Mouse (Mus musculus): ENCODE results near the gene Trappc10.

The Trappc10 gene

DNA sequence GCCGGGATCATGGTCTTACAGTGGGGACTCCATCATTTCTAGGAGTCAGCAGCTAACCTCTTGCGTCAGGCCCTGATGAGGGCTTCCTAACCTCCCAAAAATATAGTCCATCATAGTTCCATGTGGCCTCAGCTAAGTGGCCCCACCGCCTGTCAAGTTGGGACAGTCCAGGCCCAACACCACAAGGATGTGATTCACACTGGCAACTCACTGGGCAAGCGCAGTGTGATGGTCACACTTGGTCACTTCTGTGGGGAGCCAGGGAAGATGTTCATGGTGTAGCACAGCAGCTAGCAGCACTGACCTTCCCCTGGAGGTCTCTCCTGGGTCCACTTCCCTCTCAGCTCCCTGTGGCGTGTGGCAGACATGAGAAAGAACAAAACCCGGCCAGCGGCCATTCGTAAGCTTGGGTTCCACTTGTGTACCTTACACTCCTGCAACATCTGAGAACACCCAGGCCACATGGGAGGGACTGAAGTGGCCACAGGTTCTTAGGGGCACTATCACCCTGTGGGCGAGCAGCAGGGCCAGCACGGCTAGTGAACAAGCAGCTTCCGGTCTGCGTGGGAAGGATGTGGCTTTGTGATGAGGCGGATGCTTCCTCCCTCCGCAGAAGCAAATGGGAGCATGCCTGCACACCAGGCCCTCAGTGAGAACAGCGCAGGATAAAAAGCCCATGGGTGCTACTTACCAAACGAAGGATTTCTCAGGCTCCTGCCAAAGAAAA is 83.9 kb downstream of the Trappc10 start:
- no peak for DNase-seq (ENCODE audit: low read depth)

- DNase-seq (ENCODE audit: low read depth), result peak; percentile 55
These were observed 84.5 kb downstream of the Trappc10 start for GRCm38 (mm10) chr10:78159906-78160305.

DNA sequence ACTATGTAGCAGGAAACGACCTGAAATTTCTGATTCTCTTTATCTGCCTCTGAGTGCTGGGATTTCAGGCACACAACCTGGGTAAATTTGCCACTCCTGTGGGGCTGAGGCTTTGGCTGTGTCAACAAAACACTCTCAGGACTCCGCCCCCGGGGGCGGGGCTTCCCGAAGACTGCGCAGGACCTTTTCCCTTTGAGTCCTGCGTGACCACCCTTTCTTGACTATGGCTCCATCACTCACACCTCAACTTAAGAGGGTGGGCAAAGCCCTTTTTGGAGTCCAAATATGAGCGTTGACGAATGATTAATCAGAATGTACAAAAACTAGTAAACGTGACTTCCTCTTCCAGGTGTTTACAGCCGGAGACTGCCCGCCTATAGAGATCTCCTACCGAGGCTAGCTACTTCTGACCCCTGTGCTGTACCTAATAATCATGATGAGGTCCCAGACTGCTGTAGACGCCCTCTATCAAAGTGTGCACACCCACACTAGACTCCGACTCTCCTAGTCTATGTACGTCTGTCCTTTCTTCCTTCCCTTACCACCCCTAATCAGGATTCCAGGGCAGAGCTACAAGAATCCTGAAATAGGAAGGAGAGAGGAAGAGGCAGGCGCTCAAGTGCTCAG is 85.1 kb downstream of the Trappc10 start:
- peak; percentile 40 for DNase-seq (ENCODE audit: low read depth)

DNA sequence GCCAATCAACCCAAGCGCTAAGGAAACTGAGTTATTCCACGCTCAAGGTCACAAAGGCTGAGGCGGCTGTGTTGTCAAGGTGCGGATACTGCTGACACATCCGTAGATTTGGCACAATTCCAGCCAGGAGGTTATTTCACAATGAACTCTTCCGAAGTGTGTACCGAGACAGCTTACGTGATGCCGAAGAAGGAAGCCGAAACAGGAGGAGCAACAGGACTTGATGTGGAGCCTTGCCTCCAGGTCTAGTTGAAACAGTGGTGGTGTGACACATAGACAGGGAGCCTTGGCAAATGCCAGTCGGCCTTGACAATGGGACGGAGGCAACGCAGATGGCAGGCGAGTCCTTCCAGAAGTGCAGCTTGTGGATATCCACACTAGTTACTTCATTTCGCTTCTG is 86.4 kb downstream of the Trappc10 start:
- no peak for DNase-seq (ENCODE audit: low read depth)

DNA sequence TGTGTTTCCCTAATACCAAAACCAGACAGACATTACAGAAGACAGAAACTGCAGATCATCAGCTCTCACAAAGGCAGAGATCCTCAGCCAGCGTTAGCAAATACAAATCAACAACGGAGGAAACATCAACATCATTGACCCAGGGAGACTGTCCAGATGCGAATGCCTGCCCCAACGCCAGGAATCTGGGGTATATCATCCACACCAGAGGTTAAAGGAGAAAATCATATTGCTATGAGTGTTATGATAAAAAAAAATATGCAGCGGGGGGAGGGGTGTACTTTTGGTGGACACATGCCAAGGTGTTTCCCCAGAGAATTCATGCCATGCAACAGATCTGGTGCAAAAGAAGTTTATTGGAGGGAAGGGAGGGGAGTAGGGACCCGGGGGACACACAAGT is 87.5 kb downstream of the Trappc10 start:
- DNase-seq (ENCODE audit: low read depth), result no peak

GRCm38 (mm10) chr10:78148834-78149766 is 95.3 kb downstream of the Trappc10 start:
- no peak for DNase-seq (ENCODE audit: low read depth)

DNA sequence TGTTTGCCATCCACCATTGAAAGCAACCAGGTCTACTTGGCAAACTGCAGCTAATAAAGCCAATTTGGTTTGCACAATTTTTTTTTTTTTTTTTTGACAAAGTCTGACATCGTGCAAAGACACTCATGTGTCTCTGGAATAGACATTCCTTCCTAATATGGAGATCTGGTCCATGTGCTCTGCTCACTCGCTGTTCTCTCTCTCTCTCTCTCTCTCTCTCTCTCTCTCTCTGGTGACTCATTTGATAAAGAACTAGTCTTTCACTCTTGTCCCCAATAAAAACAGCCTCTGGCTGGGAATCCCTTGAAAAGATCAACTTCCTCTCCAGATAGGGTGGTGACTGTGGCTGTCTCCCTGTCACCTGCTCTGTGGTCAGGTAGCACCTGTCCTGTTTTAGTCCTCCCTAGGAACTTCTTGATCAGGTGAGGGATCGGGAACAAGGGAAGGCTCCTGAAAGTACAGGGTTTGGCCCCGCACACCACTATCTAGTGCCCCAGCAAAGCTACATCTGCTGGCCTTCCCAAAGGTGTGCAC is 96.5 kb downstream of the Trappc10 start:
- no peak for DNase-seq (ENCODE audit: low read depth)

- no peak for DNase-seq (ENCODE audit: low read depth)
These were observed 100.5 kb downstream of the Trappc10 start for GRCm38 (mm10) chr10:78143727-78144505.

DNA sequence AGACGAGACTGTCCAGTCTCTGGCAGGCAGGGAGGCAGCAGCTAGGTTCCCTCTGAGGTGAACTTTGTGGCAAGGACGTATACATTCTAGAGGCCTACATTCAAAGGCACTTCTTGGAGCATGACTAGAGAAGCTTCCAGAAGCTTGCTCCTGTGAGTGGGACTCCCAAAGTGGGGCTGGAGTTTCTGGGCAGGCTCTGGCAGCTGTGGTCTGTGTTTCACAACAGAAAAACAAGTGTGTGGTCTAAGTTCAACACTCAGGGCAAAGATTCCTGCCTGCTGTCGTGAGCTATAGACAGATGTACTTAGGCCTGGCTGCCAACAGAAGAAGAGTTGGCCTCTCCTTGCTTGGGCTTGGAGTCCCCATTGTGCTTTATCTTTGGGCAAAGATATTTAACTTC is 103.6 kb downstream of the Trappc10 start:
- no peak for DNase-seq (ENCODE audit: low read depth)

DNA sequence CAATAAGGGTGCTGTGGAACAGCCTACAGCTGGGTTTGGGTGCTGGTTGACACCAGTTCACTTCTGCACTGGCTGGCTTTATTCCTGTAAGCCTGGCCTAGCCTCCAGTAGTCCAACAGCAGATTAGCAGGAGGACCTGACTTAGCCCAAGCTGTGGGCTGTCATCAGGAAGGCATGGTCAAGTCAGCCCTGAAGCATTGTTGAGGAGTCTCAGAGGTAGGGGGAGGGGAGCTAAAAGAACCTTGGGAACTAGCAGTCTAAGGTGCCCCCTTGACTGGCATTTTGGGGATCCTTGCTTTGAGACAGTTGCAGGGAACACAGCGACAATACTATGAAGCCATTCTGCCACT is 104.2 kb downstream of the Trappc10 start:
- no peak for DNase-seq (ENCODE audit: low read depth)

GRCm38 (mm10) chr10:78139572-78140250 is 104.7 kb downstream of the Trappc10 start:
- no peak for DNase-seq (ENCODE audit: low read depth)

DNA sequence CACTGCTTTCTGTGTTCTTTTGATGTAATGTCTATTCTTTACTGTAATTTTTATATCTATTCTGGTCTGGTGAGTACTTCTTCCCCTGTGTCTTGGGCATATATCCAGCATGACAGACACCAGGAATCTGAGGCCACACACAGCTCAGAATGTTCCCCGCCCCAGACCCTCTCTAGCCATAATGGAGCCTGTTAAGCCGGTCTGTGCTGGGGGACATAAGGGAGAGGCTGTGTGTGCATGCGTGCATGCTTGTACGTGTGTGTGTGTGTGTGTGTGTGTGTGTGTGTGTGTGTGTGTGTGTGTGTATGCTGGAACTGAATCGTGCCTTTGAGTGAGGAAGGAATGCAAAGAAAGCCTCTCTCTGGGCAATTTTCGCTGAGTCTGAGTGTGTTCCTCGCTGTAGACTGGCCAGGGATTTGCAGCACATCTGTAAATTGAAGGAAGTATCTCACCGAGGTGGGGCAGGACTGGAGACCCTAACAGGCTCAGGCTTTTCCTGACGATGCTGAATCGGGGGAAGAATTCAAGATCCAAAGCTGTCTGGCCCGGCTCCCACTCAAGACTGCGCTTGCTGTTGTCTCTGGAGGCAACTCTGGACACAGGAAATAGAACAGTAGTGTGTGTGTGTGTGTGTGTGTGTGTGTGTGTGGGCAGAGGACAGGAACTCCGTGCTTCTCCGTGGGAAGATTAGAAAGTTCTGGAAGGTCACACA is 105.5 kb downstream of the Trappc10 start:
- DNase-seq (ENCODE audit: low read depth), result no peak

DNA sequence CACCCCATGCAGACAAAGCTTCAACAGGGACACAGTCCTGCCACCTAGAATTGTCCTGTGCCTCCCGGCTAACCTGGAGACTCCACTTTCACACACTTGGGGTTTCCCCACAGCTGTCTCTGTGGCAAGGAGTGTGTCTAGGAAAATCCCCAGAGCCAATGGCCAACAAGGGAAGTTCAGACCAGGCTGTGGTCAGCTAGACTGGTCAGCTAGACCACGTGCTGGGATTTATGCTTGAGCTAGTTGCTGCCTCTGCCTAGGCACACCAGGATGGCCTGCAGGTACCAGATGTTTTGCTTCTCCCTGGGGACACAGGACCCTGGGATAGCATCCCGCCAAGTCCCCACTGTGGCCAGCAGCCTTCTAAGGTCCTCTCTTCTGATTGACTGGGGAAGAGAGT is 107.2 kb downstream of the Trappc10 start:
- no peak for DNase-seq (ENCODE audit: low read depth)
